Mouse (Mus musculus): ENCODE results near the gene Stxbp3. TPM values are rescaled to one million over a fixed set of nuclear protein-coding genes. Genes with fewer than 3 reads are reported as not detected.
"Not testable (repeated sequence)": the region's sequence is repeated elsewhere in the genome, so short reads cannot be mapped to it uniquely, and the experiment has no call there.

The Stxbp3 gene
- polyA plus RNA-seq, 1 experiment from 2014 or later: 33.8 TPM

- WGBS: 90% methylated on average over 3 of the region's 3 CpGs
Observed at GRCm38 (mm10) chr3:108865676-108866075, 25.4 kb upstream of the Stxbp3 start.

GRCm38 (mm10) chr3:108865129-108865528, 24.8 kb upstream of the Stxbp3 start:
- Histone ChIP-seq H3K27ac (ENCODE audit: low read depth) (no peak overlapping the region), H3K4me3 (ENCODE audit: low read depth, low read length) (no peak overlapping the region), H3K36me3 (ENCODE audit: insufficient read depth) (no peaks in the 10 kb centered on the region), H3K27me3 (ENCODE audit: insufficient read depth, low read length) (no peaks in the 10 kb centered on the region), H3K9me3 (ENCODE audit: low read depth, low read length) (no peaks in the 10 kb centered on the region), H3K9ac (no peak overlapping the region), H3K4me2 (no peak overlapping the region), H3K4me1 (ENCODE audit: insufficient read depth) (no peaks in the 10 kb centered on the region)
- DNase-seq (no peak), ATAC-seq (ENCODE audit: insufficient read depth) (no peak)
- no peak for TF ChIP-seq CTCF (IDR thresholded peaks at IDR 0.05; ENCODE audit: low read depth)
- WGBS: 50% methylated on average over 3 of the region's 3 CpGs

More at GRCm38 (mm10) chr3:108865676-108866075, 25.4 kb upstream of the Stxbp3 start:
- H3K27ac ChIP-seq (ENCODE audit: low read depth): no peak overlapping the region
- H3K4me1 ChIP-seq (ENCODE audit: insufficient read depth): no peaks in the 10 kb centered on the region
- DNase-seq (no peak), ATAC-seq (ENCODE audit: insufficient read depth) (no peak)
- TF ChIP-seq CTCF (IDR thresholded peaks at IDR 0.05; ENCODE audit: low read depth): no peak
- no peak overlapping the region for H3K4me2 ChIP-seq
- H3K4me3 ChIP-seq (ENCODE audit: low read depth, low read length): no peak overlapping the region
- no peaks in the 10 kb centered on the region for H3K36me3 ChIP-seq (ENCODE audit: insufficient read depth)
- no peak overlapping the region for H3K9ac ChIP-seq
- no peaks in the 10 kb centered on the region for H3K27me3 ChIP-seq (ENCODE audit: insufficient read depth, low read length)
- H3K9me3 ChIP-seq (ENCODE audit: low read depth, low read length): no peaks in the 10 kb centered on the region

GRCm38 (mm10) chr3:108863091-108863490, 22.8 kb upstream of the Stxbp3 start:
- WGBS: 65% methylated on average over 10 of the region's 10 CpGs
- Histone ChIP-seq H3K4me2 (no peak overlapping the region), H3K9me3 (ENCODE audit: low read depth, low read length) (no peaks in the 10 kb centered on the region), H3K4me3 (ENCODE audit: low read depth, low read length) (no peak overlapping the region), H3K27ac (ENCODE audit: low read depth) (no peak overlapping the region), H3K27me3 (ENCODE audit: insufficient read depth, low read length) (no peaks in the 10 kb centered on the region), H3K36me3 (ENCODE audit: insufficient read depth) (no peaks in the 10 kb centered on the region), H3K4me1 (ENCODE audit: insufficient read depth) (no peaks in the 10 kb centered on the region), H3K9ac (no peak overlapping the region)
- no peak for TF ChIP-seq CTCF (IDR thresholded peaks at IDR 0.05; ENCODE audit: low read depth)
- DNase-seq (no peak), ATAC-seq (ENCODE audit: insufficient read depth) (no peak)

- H3K9ac ChIP-seq; DNase-seq; H3K27me3 ChIP-seq (ENCODE audit: insufficient read depth, low read length); H3K9me3 ChIP-seq (ENCODE audit: low read depth, low read length); H3K36me3 ChIP-seq (ENCODE audit: insufficient read depth); H3K27ac ChIP-seq (ENCODE audit: low read depth); ATAC-seq (ENCODE audit: insufficient read depth); H3K4me2 ChIP-seq; H3K4me3 ChIP-seq (ENCODE audit: low read depth, low read length); H3K4me1 ChIP-seq (ENCODE audit: insufficient read depth): not testable (repeated sequence)
- 77% methylated on average over 4 of the region's 4 CpGs for WGBS
Observed at GRCm38 (mm10) chr3:108862282-108862681, 22.0 kb upstream of the Stxbp3 start.

GRCm38 (mm10) chr3:108860786-108861185, 20.5 kb upstream of the Stxbp3 start:
- TF ChIP-seq CTCF (IDR thresholded peaks at IDR 0.05; ENCODE audit: low read depth): no peak
- no peak overlapping the region for H3K9ac ChIP-seq
- DNase-seq: no peak

GRCm38 (mm10) chr3:108858231-108858770, 18.0 kb upstream of the Stxbp3 start:
- H3K9me3 ChIP-seq (ENCODE audit: low read depth, low read length): no peaks in the 10 kb centered on the region
- H3K9ac ChIP-seq: no peak overlapping the region

More at GRCm38 (mm10) chr3:108860786-108861185, 20.5 kb upstream of the Stxbp3 start:
- Histone ChIP-seq H3K27ac (ENCODE audit: low read depth) (no peak overlapping the region), H3K9me3 (ENCODE audit: low read depth, low read length) (no peaks in the 10 kb centered on the region), H3K4me2 (no peak overlapping the region), H3K4me1 (ENCODE audit: insufficient read depth) (0 out of 2 replicates have a peak, but pooled peaks cover 5% of the 10 kb centered on the region), H3K36me3 (ENCODE audit: insufficient read depth) (no peaks in the 10 kb centered on the region), H3K4me3 (ENCODE audit: low read depth, low read length) (no peak overlapping the region), H3K27me3 (ENCODE audit: insufficient read depth, low read length) (no peaks in the 10 kb centered on the region)
- ATAC-seq (ENCODE audit: insufficient read depth): no peak
- WGBS: 59% methylated on average over 2 of the region's 2 CpGs

GRCm38 (mm10) chr3:108857714-108858113, 17.4 kb upstream of the Stxbp3 start:
- DNase-seq (no peak), ATAC-seq (ENCODE audit: insufficient read depth) (0 out of 2 replicates have a peak, but pooled peaks have one; percentile 3)
- Histone ChIP-seq H3K27me3 (ENCODE audit: insufficient read depth, low read length) (no peaks in the 10 kb centered on the region), H3K9ac (no peak overlapping the region), H3K4me3 (ENCODE audit: low read depth, low read length) (no peak overlapping the region), H3K36me3 (ENCODE audit: insufficient read depth) (no peaks in the 10 kb centered on the region), H3K4me1 (ENCODE audit: insufficient read depth) (peaks cover 16% of the 10 kb centered on the region; the same call in 1 of the 2 replicates), H3K4me2 (peak overlapping the region; percentile 1; the same call in 1 of the 2 replicates), H3K9me3 (ENCODE audit: low read depth, low read length) (no peaks in the 10 kb centered on the region), H3K27ac (ENCODE audit: low read depth) (peak overlapping the region; percentile 87)
- no peak for TF ChIP-seq CTCF (IDR thresholded peaks at IDR 0.05; ENCODE audit: low read depth)
- 94% methylated on average over 1 of the region's 1 CpGs for WGBS

More at GRCm38 (mm10) chr3:108858231-108858770, 18.0 kb upstream of the Stxbp3 start:
- peak overlapping the region; percentile 1 for H3K4me2 ChIP-seq
- peaks cover 16% of the 10 kb centered on the region; the same call in 1 of the 2 replicates for H3K4me1 ChIP-seq (ENCODE audit: insufficient read depth)
- H3K27ac ChIP-seq (ENCODE audit: low read depth): peak overlapping the region; percentile 87
- H3K27me3 ChIP-seq (ENCODE audit: insufficient read depth, low read length): no peaks in the 10 kb centered on the region
- TF ChIP-seq CTCF (IDR thresholded peaks at IDR 0.05; ENCODE audit: low read depth): peak; percentile 50
- H3K4me3 ChIP-seq (ENCODE audit: low read depth, low read length): no peak overlapping the region
- WGBS: 19% methylated on average over 7 of the region's 7 CpGs
- DNase-seq (peak; percentile 93), ATAC-seq (ENCODE audit: insufficient read depth) (peak; percentile 93)
- H3K36me3 ChIP-seq (ENCODE audit: insufficient read depth): no peaks in the 10 kb centered on the region

Data from lung, embryonic 14.5 days (tissue).